Mouse (Mus musculus) myocyte (in vitro differentiated cells): ENCODE results near the gene Krtap3-2. TPM values are rescaled to one million over a fixed set of nuclear protein-coding genes. Genes with fewer than 3 reads are reported as not detected.
"Not testable (repeated sequence)": the region's sequence is repeated elsewhere in the genome, so short reads cannot be mapped to it uniquely, and the experiment has no call there.

Experiments used
- H3K27me3 ChIP-seq: one replicate; pipeline ENCODE4 v1.6.1; 2011; ENCODE audit not compliant: control insufficient read depth, insufficient read depth, insufficient read length
- H3K36me3 ChIP-seq: one replicate; pipeline ENCODE4 v1.6.1; 2011; ENCODE audit not compliant: control insufficient read depth, insufficient read depth
- H3K4me2 ChIP-seq: one replicate; pipeline ENCODE4 v1.6.1; 2011; ENCODE audit warnings: low read depth, control low read depth
- H3K4me3 ChIP-seq: one replicate; pipeline ENCODE4 v1.5.1; 2011; ENCODE audit warnings: mild to moderate bottlenecking, control low read depth, moderate library complexity
- H3K79me2 ChIP-seq: one replicate; pipeline ENCODE4 v1.6.1; 2011; ENCODE audit not compliant: control insufficient read depth, insufficient read depth
- H3ac ChIP-seq: one replicate; pipeline ENCODE4 v1.6.1; 2011; ENCODE audit not compliant: control insufficient read depth, insufficient read length
- CEBPB ChIP-seq: IDR thresholded peaks from 2 replicates; pipeline ENCODE4 v1.6.1; 2011; ENCODE audit warnings: mild to moderate bottlenecking, moderate library complexity; ENCODE audit not compliant: poor library complexity, insufficient read depth, severe bottlenecking
- E2F4 ChIP-seq: IDR thresholded peaks from one replicate; pipeline ENCODE4 v1.6.1; 2011; ENCODE audit warnings: mild to moderate bottlenecking, control low read depth, moderate library complexity; ENCODE audit not compliant: insufficient read depth
- MAX ChIP-seq: IDR thresholded peaks from one replicate; pipeline ENCODE4 v1.6.1; 2011; ENCODE audit warnings: low read depth, mild to moderate bottlenecking, control low read depth
- MYOD1 ChIP-seq, 3 experiments: IDR thresholded peaks; one replicate each; pipeline ENCODE4 v1.6.1; 2011; ENCODE audit warnings: control low read depth in 2 of 3, low read depth in 2 of 3, mild to moderate bottlenecking in 2 of 3, moderate library complexity in 1 of 3; ENCODE audit not compliant: insufficient read length in 2 of 3, control insufficient read depth in 1 of 3
- MYOG ChIP-seq, 3 experiments: IDR thresholded peaks; one replicate each; pipeline ENCODE4 v1.6.1; 2011; ENCODE audit warnings: control low read depth in 2 of 3, low read depth in 2 of 3, mild to moderate bottlenecking in 2 of 3; ENCODE audit not compliant: insufficient read length in 2 of 3, control insufficient read depth in 1 of 3, insufficient read depth in 1 of 3
- POLR2A ChIP-seq: IDR thresholded peaks from one replicate; pipeline ENCODE4 v1.6.1; 2011; ENCODE audit warnings: low read depth, mild to moderate bottlenecking, control low read depth, moderate library complexity; ENCODE audit not compliant: insufficient read length
- POLR2AphosphoS2 ChIP-seq: IDR thresholded peaks from one replicate; pipeline ENCODE4 v1.6.1; 2011; ENCODE audit warnings: low read depth, control low read depth; ENCODE audit not compliant: insufficient read length
- REST ChIP-seq: IDR thresholded peaks from one replicate; pipeline ENCODE4 v1.6.1; 2011; ENCODE audit warnings: mild to moderate bottlenecking, control low read depth, moderate library complexity; ENCODE audit not compliant: insufficient read depth, insufficient read length
- SRF ChIP-seq: IDR thresholded peaks from one replicate; pipeline ENCODE4 v1.6.1; 2011; ENCODE audit warnings: low read depth; ENCODE audit not compliant: control insufficient read depth, insufficient read length
- TCF12 ChIP-seq: IDR thresholded peaks from one replicate; pipeline ENCODE4 v1.6.1; 2011; ENCODE audit warnings: mild to moderate bottlenecking, control low read depth; ENCODE audit not compliant: poor library complexity, insufficient read depth, severe bottlenecking
- TCF3 ChIP-seq: IDR thresholded peaks from one replicate; pipeline ENCODE4 v1.6.1; 2011; ENCODE audit warnings: low read depth, control low read depth; ENCODE audit not compliant: insufficient read length
- USF1 ChIP-seq: IDR thresholded peaks from one replicate; pipeline ENCODE4 v1.6.1; 2011; ENCODE audit warnings: low read depth, mild to moderate bottlenecking, control low read depth, moderate library complexity
- polyA plus RNA-seq: library from polyadenylated mRNA; unstranded; fragments of >200 nt; fragmentation: generic; extraction: Trizol; gene quantifications from one replicate; pipeline ENCODE4 v1.2.1, GENCODE M21; 2012; ENCODE audit warnings: missing spikeins

Gene Krtap3-2
- polyA plus RNA-seq = not detected

- H3K36me3 ChIP-seq = no peaks in the 10 kb centered on the region
- no peak within 1 kb of the TSS for H3ac ChIP-seq
- no peaks in the 10 kb centered on the region for H3K79me2 ChIP-seq
- TF ChIP-seq CEBPB (no peak), POLR2A (no peak), MYOG (IDR thresholded peaks at IDR 0.05; ENCODE audit: control insufficient read depth in 1 of 3, insufficient read depth in 1 of 3, insufficient read length in 2 of 3, low read depth in 2 of 3) (no peak), TCF3 (no peak), USF1 (no peak), POLR2AphosphoS2 (no peak), SRF (no peak), MYOD1 (IDR thresholded peaks at IDR 0.05; ENCODE audit: control insufficient read depth in 1 of 3, insufficient read length in 2 of 3, low read depth in 2 of 3) (no peak), TCF12 (no peak), REST (no peak), E2F4 (no peak), MAX (no peak)
- H3K27me3 ChIP-seq = no peaks in the 10 kb centered on the region
- H3K4me2 ChIP-seq = no peak within 1 kb of the TSS
- no peak within 1 kb of the TSS for H3K4me3 ChIP-seq
Measured at GRCm38 (mm10) chr11:99556753-99557152, at the start of gene Krtap3-2. TSS of gene Krtap3-2 (minus strand) at chr11:99556853.

GRCm38 (mm10) chr11:99603208-99603607, 46.6 kb upstream of the Krtap3-2 start, which contains the start of gene Gm11938:
TSS of gene Gm11938 (minus strand) at chr11:99603308.
- not testable (repeated sequence) for H3K4me3 ChIP-seq, H3K27me3 ChIP-seq

GRCm38 (mm10) chr11:99597742-99598141, 41.1 kb upstream of the Krtap3-2 start, which contains the start of gene Krtap9-3:
TSS of gene Krtap9-3 (minus strand) at chr11:99598105.
- not testable (repeated sequence) for H3K4me3 ChIP-seq
- TF ChIP-seq MYOD1 (IDR thresholded peaks at IDR 0.05; ENCODE audit: control insufficient read depth in 1 of 3, insufficient read length in 2 of 3, low read depth in 2 of 3) = peak in 2 of 3 experiments; percentile 69 to 84
- TF ChIP-seq MYOG (IDR thresholded peaks at IDR 0.05; ENCODE audit: control insufficient read depth in 1 of 3, insufficient read depth in 1 of 3, insufficient read length in 2 of 3, low read depth in 2 of 3) = peak in 2 of 3 experiments; percentile 43 to 53
- peak; percentile 50 for TF ChIP-seq TCF3

More at GRCm38 (mm10) chr11:99603208-99603607, 46.6 kb upstream of the Krtap3-2 start, which contains the start of gene Gm11938:
- not testable (repeated sequence) for H3ac ChIP-seq, H3K36me3 ChIP-seq, H3K4me2 ChIP-seq, H3K79me2 ChIP-seq

GRCm38 (mm10) chr11:99590981-99591380, 34.3 kb upstream of the Krtap3-2 start, which contains the start of gene Krtap1-3:
TSS of gene Krtap1-3 (minus strand) at chr11:99591339.
- TF ChIP-seq TCF12 = no peak
- TF ChIP-seq POLR2AphosphoS2 = no peak
- TF ChIP-seq REST = no peak
- no peak for TF ChIP-seq USF1
- TF ChIP-seq MYOG (IDR thresholded peaks at IDR 0.05; ENCODE audit: control insufficient read depth in 1 of 3, insufficient read depth in 1 of 3, insufficient read length in 2 of 3, low read depth in 2 of 3) = peak in 2 of 3 experiments; percentile 28 to 65
- no peak for TF ChIP-seq CEBPB
- no peak for TF ChIP-seq MAX
- TF ChIP-seq E2F4 = no peak
- peak; percentile 81 for TF ChIP-seq TCF3
- TF ChIP-seq POLR2A = no peak
- no peak for TF ChIP-seq SRF
- TF ChIP-seq MYOD1 (IDR thresholded peaks at IDR 0.05; ENCODE audit: control insufficient read depth in 1 of 3, insufficient read length in 2 of 3, low read depth in 2 of 3) = peak in 2 of 3 experiments; percentile 69 to 75
- Histone ChIP-seq H3K4me2 (no peak within 1 kb of the TSS), H3K36me3 (no peaks in the 10 kb centered on the region), H3ac (no peak within 1 kb of the TSS), H3K4me3 (no peak within 1 kb of the TSS), H3K27me3 (no peaks in the 10 kb centered on the region), H3K79me2 (no peaks in the 10 kb centered on the region)

More at GRCm38 (mm10) chr11:99597742-99598141, 41.1 kb upstream of the Krtap3-2 start, which contains the start of gene Krtap9-3:
- not testable (repeated sequence) for H3K4me2 ChIP-seq, H3ac ChIP-seq, H3K79me2 ChIP-seq, H3K27me3 ChIP-seq, H3K36me3 ChIP-seq

GRCm38 (mm10) chr11:99585096-99585495, 28.4 kb upstream of the Krtap3-2 start:
- H3ac ChIP-seq = no peak overlapping the region
- H3K4me2 ChIP-seq = no peak overlapping the region
- H3K79me2 ChIP-seq = no peaks in the 10 kb centered on the region
- no peaks in the 10 kb centered on the region for H3K36me3 ChIP-seq
- no peaks in the 10 kb centered on the region for H3K27me3 ChIP-seq
- H3K4me3 ChIP-seq = no peak overlapping the region
- TF ChIP-seq MYOG (IDR thresholded peaks at IDR 0.05; ENCODE audit: control insufficient read depth in 1 of 3, insufficient read depth in 1 of 3, insufficient read length in 2 of 3, low read depth in 2 of 3) = no peak
- no peak for TF ChIP-seq REST
- TF ChIP-seq TCF12 = no peak
- no peak for TF ChIP-seq MYOD1 (IDR thresholded peaks at IDR 0.05; ENCODE audit: control insufficient read depth in 1 of 3, insufficient read length in 2 of 3, low read depth in 2 of 3)
- TF ChIP-seq E2F4 = no peak
- no peak for TF ChIP-seq USF1
- TF ChIP-seq MAX = no peak
- no peak for TF ChIP-seq POLR2A
- no peak for TF ChIP-seq CEBPB
- TF ChIP-seq TCF3 = no peak
- no peak for TF ChIP-seq SRF
- no peak for TF ChIP-seq POLR2AphosphoS2
